Mouse (Mus musculus) bone marrow, adult 2 months (tissue): ENCODE data around the gene Lgals4. TPM values are rescaled to one million over a fixed set of nuclear protein-coding genes. Genes with fewer than 3 reads are reported as not detected.
A peak's percentile ranks its signal among the peaks of the same experiment; 100 is the strongest.

Experiments
- H3K27ac ChIP-seq: fragments of 200-500 bp; 2 replicates; pipeline ENCODE4 v1.5.1; 2012; ENCODE audit warnings: low read depth, mild to moderate bottlenecking, control low read depth, inconsistent platforms, low read length; ENCODE audit not compliant: control insufficient read depth, poor library complexity, insufficient read depth
- H3K4me1 ChIP-seq: fragments of 200-500 bp; 2 replicates; pipeline ENCODE4 v1.6.1; 2011; ENCODE audit warnings: low read length; ENCODE audit not compliant: control insufficient read depth, insufficient read depth
- H3K4me3 ChIP-seq: fragments of 200-500 bp; replicated peaks from 2 replicates; pipeline ENCODE3; 2011; ENCODE audit warnings: mild to moderate bottlenecking, low read depth, low read length, control low read depth; ENCODE audit not compliant: control insufficient read depth
- CTCF ChIP-seq: fragments of 200-500 bp; IDR thresholded peaks from 2 replicates; pipeline ENCODE4 v1.5.1; 2011; ENCODE audit warnings: low read length, control low read depth; ENCODE audit not compliant: control insufficient read depth, insufficient read depth
- POLR2A ChIP-seq: fragments of 200-500 bp; IDR thresholded peaks from 2 replicates; pipeline ENCODE4 v1.6.1; 2011; ENCODE audit warnings: low read depth, mild to moderate bottlenecking, control low read depth, low read length, borderline replicate concordance; ENCODE audit not compliant: control insufficient read depth
- WGBS: fragments of 180-500 bp; shearing (Covaris S2); methylation state at CpG from one replicate; pipeline ENCODE4 v1.1.7; 2018; 5-methylcytosine and 5-hydroxymethylcytosine counted together
- polyA plus RNA-seq: library from polyadenylated mRNA; stranded (reverse); fragments of >200 nt; gene quantifications from 2 replicates; pipeline ENCODE4 v1.2.4, GENCODE M21; 2011; ENCODE audit warnings: low replicate concordance; ENCODE audit not compliant: missing spikeins, insufficient read depth, insufficient read length

The Lgals4 gene
- polyA plus RNA-seq, 1 experiment, result 67.1 TPM

DNA sequence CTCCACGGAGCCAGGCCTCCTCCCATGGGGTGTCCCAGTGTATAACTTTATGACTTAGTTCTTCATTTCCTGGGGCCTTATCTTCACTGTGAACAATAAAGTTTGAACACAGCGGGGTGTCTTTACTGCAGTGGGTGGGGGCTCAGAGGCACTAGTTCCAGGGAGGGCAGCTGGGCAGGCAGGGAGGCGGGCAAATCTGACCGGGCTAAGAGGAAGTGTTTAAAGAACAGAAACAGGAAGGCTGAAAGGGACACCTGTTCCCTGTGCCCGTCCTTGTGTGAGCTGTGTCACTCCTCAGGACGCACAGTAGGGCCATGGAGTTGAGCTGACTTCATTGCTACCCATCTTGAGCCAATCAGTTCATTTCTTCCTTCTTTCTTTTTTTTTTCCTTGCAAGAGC lies 1.5 kb upstream of the Lgals4 start:
- TF ChIP-seq POLR2A (no peak), CTCF (no peak)
- Histone ChIP-seq H3K4me3 (no peak overlapping the region), H3K4me1 (peaks cover 8% of the 10 kb centered on the region), H3K27ac (peak overlapping the region; percentile 65)
- WGBS, result 23% methylated on average over 6 of the region's 6 CpGs

DNA sequence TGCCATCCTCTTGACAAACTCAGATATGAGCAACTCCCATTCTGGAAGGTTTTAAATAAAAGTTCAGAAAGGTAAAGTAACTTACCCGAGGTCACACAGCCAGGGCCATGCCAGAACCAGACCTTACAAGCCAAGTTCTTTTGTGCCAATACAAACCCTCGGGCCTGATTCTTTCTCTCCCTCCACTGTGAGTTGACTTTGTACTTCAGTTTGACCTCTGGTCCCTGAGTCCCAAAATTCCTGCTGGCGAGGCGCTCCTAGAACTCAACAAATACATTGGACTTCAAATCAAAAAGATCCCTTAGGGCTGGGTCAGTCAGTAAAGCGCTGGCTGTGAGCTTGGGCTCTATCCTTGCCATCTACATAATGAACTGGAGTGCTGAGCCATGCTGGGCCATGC lies 3.3 kb downstream of the Lgals4 start:
- no peak overlapping the region for H3K27ac ChIP-seq
- WGBS, result 87% methylated on average over 5 of the region's 5 CpGs
- peaks cover 5% of the 10 kb centered on the region for H3K4me1 ChIP-seq
- H3K4me3 ChIP-seq, result no peak overlapping the region
- TF ChIP-seq CTCF (no peak), POLR2A (no peak)

- Histone ChIP-seq H3K27ac (peak overlapping the region; percentile 86), H3K4me1 (peaks cover 3% of the 10 kb centered on the region), H3K4me3 (no peak overlapping the region)
- TF ChIP-seq CTCF, result no peak
- TF ChIP-seq POLR2A, result 0 out of 2 replicates have a peak, but pooled peaks have one; percentile 9
- WGBS, result 48% methylated on average over 9 of the region's 9 CpGs
Measured at GRCm38 (mm10) chr7:28838331-28838730, 4.7 kb downstream of the Lgals4 start.

DNA sequence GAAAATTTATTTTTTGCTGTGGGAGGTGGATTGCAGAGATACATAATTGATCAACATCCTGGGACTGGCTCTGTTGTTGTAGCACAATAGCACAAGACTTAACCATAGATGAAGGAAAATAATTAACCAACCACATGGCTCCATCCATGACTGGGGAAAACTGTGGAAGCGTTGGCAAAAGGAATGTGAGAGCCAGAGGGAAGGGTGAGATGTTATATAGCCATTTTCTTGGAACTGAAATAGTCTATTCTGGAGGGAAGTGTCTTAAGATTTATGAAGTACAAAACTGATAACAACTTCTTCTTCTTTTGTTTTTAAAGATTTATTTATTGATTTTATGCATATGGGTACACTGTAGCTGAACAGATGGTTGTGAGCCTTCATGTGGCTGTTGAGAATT lies 13.6 kb downstream of the Lgals4 start:
- Histone ChIP-seq H3K4me1 (no peaks in the 10 kb centered on the region), H3K27ac (no peak overlapping the region), H3K4me3 (no peak overlapping the region)
- 74% methylated on average over 1 of the region's 1 CpGs for WGBS
- TF ChIP-seq CTCF (no peak), POLR2A (no peak)

GRCm38 (mm10) chr7:28849700-28850236 lies 16.1 kb downstream of the Lgals4 start:
- Histone ChIP-seq H3K4me1 (no peaks in the 10 kb centered on the region), H3K27ac (no peak overlapping the region), H3K4me3 (no peak overlapping the region)
- TF ChIP-seq POLR2A (no peak), CTCF (no peak)
- 45% methylated on average over 1 of the region's 1 CpGs for WGBS

DNA sequence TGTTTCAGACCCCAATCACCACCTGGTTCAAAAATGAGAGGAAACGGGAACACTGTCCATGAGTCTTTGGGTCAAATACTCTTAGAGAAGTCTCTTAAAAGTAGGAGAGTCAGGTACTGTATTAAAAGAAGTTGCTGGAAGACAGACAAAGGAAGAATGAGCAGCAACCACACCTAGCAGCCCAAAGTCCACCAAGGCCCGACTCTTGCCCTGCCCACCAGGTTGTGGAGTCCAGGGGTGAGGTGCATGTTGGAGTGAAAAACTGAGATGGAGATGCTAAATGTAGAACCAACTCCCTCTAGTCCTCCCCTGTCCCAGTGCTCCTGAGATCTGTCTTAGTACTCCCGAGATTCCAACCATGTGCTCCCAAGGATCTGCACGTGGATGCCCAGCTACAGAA lies 17.0 kb downstream of the Lgals4 start:
- no peak overlapping the region for H3K27ac ChIP-seq
- no peaks in the 10 kb centered on the region for H3K4me1 ChIP-seq
- no peak for TF ChIP-seq CTCF
- TF ChIP-seq POLR2A, result no peak
- no peak overlapping the region for H3K4me3 ChIP-seq
- WGBS, result 73% methylated on average over 4 of the region's 4 CpGs

DNA sequence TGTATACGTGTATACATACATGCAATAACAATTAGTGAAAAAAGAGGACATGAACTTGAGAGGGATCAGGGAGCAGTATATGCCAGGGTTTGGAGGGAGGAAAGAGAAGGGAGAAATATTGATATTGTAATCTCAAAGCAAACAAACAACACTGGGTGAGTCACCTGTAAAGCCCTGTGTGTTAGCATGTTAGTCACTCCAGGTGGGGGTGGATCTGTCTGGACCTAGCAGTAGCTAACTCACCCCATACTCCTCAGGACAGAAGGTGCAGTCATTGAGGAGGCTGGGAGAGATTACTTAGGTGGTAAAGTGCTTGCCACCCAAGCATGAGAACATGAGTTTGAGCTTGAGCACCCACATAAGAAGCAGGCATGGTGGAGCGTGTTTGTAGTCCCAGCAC lies 26.3 kb downstream of the Lgals4 start:
- Histone ChIP-seq H3K4me3 (no peak overlapping the region), H3K27ac (no peak overlapping the region), H3K4me1 (no peaks in the 10 kb centered on the region)
- 92% methylated on average over 2 of the region's 2 CpGs for WGBS
- TF ChIP-seq POLR2A (no peak), CTCF (no peak)

DNA sequence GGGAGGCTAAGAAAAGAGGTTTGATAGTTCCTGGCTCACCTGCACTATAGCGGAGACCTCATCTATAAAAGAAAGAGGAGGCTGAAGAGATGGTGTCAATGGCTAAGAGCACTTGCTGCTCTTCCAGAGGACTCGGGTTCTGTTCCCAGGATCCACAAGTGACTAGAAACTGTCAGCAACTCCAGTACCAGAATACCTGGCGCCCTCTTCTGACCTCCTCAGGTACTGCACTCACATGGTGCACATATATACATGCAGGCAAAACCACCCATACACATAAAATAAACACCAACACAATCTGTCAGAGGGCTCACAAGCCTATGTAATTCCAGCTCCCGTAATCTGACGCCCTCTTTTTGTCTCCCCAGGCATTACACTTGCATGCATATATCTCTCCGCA lies 27.2 kb downstream of the Lgals4 start:
- Histone ChIP-seq H3K4me1 (no peaks in the 10 kb centered on the region), H3K4me3 (no peak overlapping the region), H3K27ac (no peak overlapping the region)
- 88% methylated on average over 6 of the region's 6 CpGs for WGBS
- no peak for TF ChIP-seq CTCF
- no peak for TF ChIP-seq POLR2A

- Histone ChIP-seq H3K4me1 (peaks cover 2% of the 10 kb centered on the region; the same call in 1 of the 2 replicates), H3K27ac (no peak overlapping the region), H3K4me3 (no peak overlapping the region)
- TF ChIP-seq POLR2A, result no peak
- no peak for TF ChIP-seq CTCF
- 82% methylated on average over 15 of the region's 15 CpGs for WGBS
Measured at GRCm38 (mm10) chr7:28862817-28863499, 29.3 kb downstream of the Lgals4 start.
